Comparison of ENCODE assay signal across 17 mouse cellular contexts in genomic region chr16:69796299-69796698, GRCm38 (mm10).
DNase-seq lines count a peak whose midpoint lies in the region; ATAC-seq and TF ChIP-seq lines count a peak whose summit lies in the region.
"Had no signal": no experiment of that assay in that cellular context is flagged by ENCODE, and none has a peak within 500 bp of the region (broad histone marks: within the 10 kb centered on the region; RNA-seq: fewer than 3 reads in every experiment).

No protein-coding gene starts in this region.

- DNase-seq in adrenal gland, postnatal 10 days = peak; percentile 1
- no peak for DNase-seq in adrenal gland, postnatal 36 days
- no peak for DNase-seq in kidney, adult 2 months
- DNase-seq in embryo, embryonic 9.5 days (ENCODE audit: extremely low spot score) = peak; percentile 8
- peak; percentile 22 for DNase-seq in limb, embryonic 11.5 days (ENCODE audit: low spot score)
- no peak for DNase-seq in spleen, adult 18-20 months
- DNase-seq in ovary, adult 18-20 months (ENCODE audit: low spot score) = no peak
- DNase-seq: cerebellum, adult 11-12 months; gastrocnemius, postnatal 10 days; right cerebral cortex, adult 18-20 months; thymus, postnatal 4 days had no signal

- peak; percentile 93 for ATAC-seq in kidney, embryonic 16.5 days (ENCODE audit: low FRiP score, low TSS enrichment)
- ATAC-seq in limb, embryonic 11.5 days (ENCODE audit: insufficient number of reproducible peaks, low FRiP score, low TSS enrichment, low read depth) = no peak
- ATAC-seq: forebrain, embryonic 16.5 days; inflammation-experienced regulatory T-cells, adult 6 months had no signal

- no peak overlapping the region for H3K4me2 ChIP-seq in kidney, embryonic 16.5 days (replicated peaks; ENCODE audit: low read depth, low read length)
- H3K4me2 ChIP-seq in limb, embryonic 11.5 days (ENCODE audit: low read depth, severe bottlenecking) = no peak overlapping the region
- H3K4me2 ChIP-seq: limb, embryonic 13.5 days; lung, embryonic 15.5 days had no signal

- H3K36me3 ChIP-seq in kidney, embryonic 16.5 days (ENCODE audit: insufficient read depth, low read length) = no peaks in the 10 kb centered on the region
- H3K36me3 ChIP-seq in kidney, adult 2 months (ENCODE audit: control insufficient read depth, insufficient read depth, low read length) = no peaks in the 10 kb centered on the region
- H3K36me3 ChIP-seq in limb, embryonic 11.5 days (ENCODE audit: control insufficient read depth, insufficient read depth, low read length) = no peaks in the 10 kb centered on the region
- H3K36me3 ChIP-seq: limb, embryonic 13.5 days; lung, embryonic 15.5 days had no signal

- H3K9me3 ChIP-seq in kidney, embryonic 16.5 days (ENCODE audit: low read length) = no peaks in the 10 kb centered on the region
- no peaks in the 10 kb centered on the region for H3K9me3 ChIP-seq in limb, embryonic 11.5 days (ENCODE audit: control insufficient read depth, low read length)
- H3K9me3 ChIP-seq: limb, embryonic 13.5 days; lung, embryonic 15.5 days had no signal

- no peaks in the 10 kb centered on the region for H3K27me3 ChIP-seq in kidney, embryonic 16.5 days (ENCODE audit: insufficient read depth, low read length)
- no peaks in the 10 kb centered on the region for H3K27me3 ChIP-seq in kidney, adult 2 months (replicated peaks; ENCODE audit: control insufficient read depth, insufficient read depth, low read length)
- no peaks in the 10 kb centered on the region for H3K27me3 ChIP-seq in limb, embryonic 11.5 days (ENCODE audit: control insufficient read depth, insufficient read depth, low read length)
- H3K27me3 ChIP-seq: limb, embryonic 13.5 days; lung, embryonic 15.5 days had no signal

- H3K27ac ChIP-seq in kidney, embryonic 16.5 days (ENCODE audit: low read length) = no peak overlapping the region
- no peak overlapping the region for H3K27ac ChIP-seq in kidney, adult 2 months (ENCODE audit: insufficient read depth, low read depth, low read length)
- H3K27ac ChIP-seq in limb, embryonic 11.5 days (replicated peaks; ENCODE audit: low read depth, low read length) = no peak overlapping the region
- H3K27ac ChIP-seq: limb, embryonic 13.5 days; lung, embryonic 15.5 days had no signal

- no peak for TF ChIP-seq CTCF in kidney, adult 2 months (conservative IDR thresholded peaks at IDR 0.05; ENCODE audit: insufficient read depth, insufficient read length, low read depth, low read length)

- H3K4me3 ChIP-seq in kidney, embryonic 16.5 days (ENCODE audit: low read length) = no peak overlapping the region
- H3K4me3 ChIP-seq in kidney, adult 2 months (ENCODE audit: insufficient read depth, low read depth, low read length) = no peak overlapping the region
- no peak overlapping the region for H3K4me3 ChIP-seq in limb, embryonic 11.5 days (ENCODE audit: low read depth, low read length)
- H3K4me3 ChIP-seq: erythroblast, embryonic 14.5 days; limb, embryonic 13.5 days; lung, embryonic 15.5 days had no signal

- no peak for TF ChIP-seq POLR2A in kidney, adult 2 months (IDR thresholded peaks at IDR 0.05; ENCODE audit: low read depth, low read length)

- peaks cover 4% of the 10 kb centered on the region; the same call in 1 of the 2 replicates for H3K4me1 ChIP-seq in kidney, embryonic 16.5 days (ENCODE audit: insufficient read depth, low read length)
- no peaks in the 10 kb centered on the region for H3K4me1 ChIP-seq in kidney, adult 2 months (ENCODE audit: control insufficient read depth, insufficient read depth, low read length)
- no peaks in the 10 kb centered on the region for H3K4me1 ChIP-seq in limb, embryonic 11.5 days (ENCODE audit: control insufficient read depth, insufficient read depth, low read length)
- H3K4me1 ChIP-seq: limb, embryonic 13.5 days; lung, embryonic 15.5 days had no signal

- H3K9ac ChIP-seq in kidney, embryonic 16.5 days (replicated peaks; ENCODE audit: low read length) = no peak overlapping the region
- no peak overlapping the region for H3K9ac ChIP-seq in limb, embryonic 11.5 days (ENCODE audit: low read length)
- H3K9ac ChIP-seq: limb, embryonic 13.5 days; lung, embryonic 15.5 days had no signal

- WGBS in kidney, embryonic 16.5 days = 29% methylated on average over 5 of the region's 5 CpGs
- 20% methylated on average over 5 of the region's 5 CpGs for WGBS in kidney, adult 2 months
- WGBS in limb, embryonic 11.5 days = 60% methylated on average over 5 of the region's 5 CpGs

Comparison
In these comparisons a context has a peak if more than half of its experiments do, and no peak if none do; other contexts are left out.
1. DNase-seq: peak in adrenal gland, postnatal 10 days (single experiment), embryo, embryonic 9.5 days (single experiment) and limb, embryonic 11.5 days (single experiment); none in adrenal gland, postnatal 36 days (0 of 2), kidney, adult 2 months (single experiment), spleen, adult 18-20 months (0 of 2) and ovary, adult 18-20 months (single experiment).